Mouse (Mus musculus) small intestine, adult 2 months (tissue): ENCODE measurements around the gene Golga7b. TPM values are rescaled to one million over a fixed set of nuclear protein-coding genes. Genes with fewer than 3 reads are reported as not detected.

Experiments used
- H3K27ac ChIP-seq: fragments of 200-500 bp; 2 replicates; pipeline ENCODE4 v1.5.1; 2012; ENCODE audit warnings: low read depth, low read length, control low read depth, inconsistent platforms; ENCODE audit not compliant: insufficient read depth
- H3K27me3 ChIP-seq: fragments of 200-500 bp; 2 replicates; pipeline ENCODE4 v1.6.1; 2012; ENCODE audit warnings: mild to moderate bottlenecking, moderate library complexity, low read length, inconsistent platforms; ENCODE audit not compliant: control insufficient read depth, insufficient read depth
- H3K36me3 ChIP-seq: fragments of 200-500 bp; 2 replicates; pipeline ENCODE4 v1.6.1; 2012; ENCODE audit warnings: mild to moderate bottlenecking, low read length, control low read depth, inconsistent platforms; ENCODE audit not compliant: control insufficient read depth, insufficient read depth
- H3K4me1 ChIP-seq: fragments of 200-500 bp; 2 replicates; pipeline ENCODE4 v1.6.1; 2012; ENCODE audit warnings: low read length, inconsistent platforms, mixed read lengths; ENCODE audit not compliant: control insufficient read depth, insufficient read depth, insufficient read length
- H3K4me3 ChIP-seq: fragments of 200-500 bp; 2 replicates; pipeline ENCODE4 v1.5.1; 2012; ENCODE audit warnings: low read depth, mild to moderate bottlenecking, control low read depth, inconsistent platforms, low read length, moderate library complexity
- CTCF ChIP-seq: fragments of 200-500 bp; IDR thresholded peaks from 2 replicates; pipeline ENCODE4 v1.5.1; 2012; ENCODE audit warnings: low read depth, mild to moderate bottlenecking, control low read depth, inconsistent platforms, low read length, moderate library complexity, mixed read lengths; ENCODE audit not compliant: insufficient replicate concordance, insufficient read length; ENCODE audit errors: extremely low read depth
- POLR2A ChIP-seq: fragments of 200-500 bp; IDR thresholded peaks from 2 replicates; pipeline ENCODE4 v1.6.1; 2012; ENCODE audit warnings: low read depth, mild to moderate bottlenecking, control low read depth, inconsistent platforms, low read length, moderate library complexity
- WGBS: fragments of 180-500 bp; shearing (Covaris S2); methylation state at CpG from one replicate; pipeline ENCODE4 v1.1.7; 2018; 5-methylcytosine and 5-hydroxymethylcytosine counted together
- polyA plus RNA-seq: library from polyadenylated mRNA; depleted of rRNA; stranded (reverse); fragments of >200 nt; gene quantifications from 2 replicates; pipeline ENCODE4 v1.2.3, GENCODE M21; 2012

Golga7b gene
- polyA plus RNA-seq, 1 experiment, result 0.63 TPM

- 38% methylated on average over 8 of the region's 8 CpGs for WGBS
- H3K36me3 ChIP-seq, result no peaks in the 10 kb centered on the region
Measured at GRCm38 (mm10) chr19:42211936-42212335, 35.4 kb upstream of the Golga7b start.

DNA sequence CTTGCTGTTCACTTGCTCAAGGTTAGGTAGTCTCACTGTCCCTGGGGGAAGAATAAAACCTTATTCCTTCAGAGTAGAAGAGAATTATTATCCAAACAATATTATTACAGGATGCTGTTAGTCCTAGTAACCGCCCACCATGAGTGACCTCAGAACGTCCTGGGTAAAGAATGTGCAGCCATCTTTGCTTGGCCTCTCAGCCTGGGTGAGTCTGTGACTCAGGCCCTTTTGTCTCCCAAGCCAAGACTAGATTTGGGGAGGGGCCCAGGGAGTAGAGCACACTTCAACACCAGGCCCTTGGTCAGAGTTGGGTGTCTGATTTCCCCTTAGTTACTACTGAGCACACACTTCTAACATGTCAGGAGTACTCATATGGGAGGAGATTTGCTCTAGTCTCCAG is 32.8 kb upstream of the Golga7b start:
- Histone ChIP-seq H3K27me3 (peaks cover 2% of the 10 kb centered on the region; the same call in 1 of the 2 replicates), H3K36me3 (no peaks in the 10 kb centered on the region), H3K4me1 (peaks cover 17% of the 10 kb centered on the region), H3K27ac (no peak overlapping the region), H3K4me3 (no peak overlapping the region)
- TF ChIP-seq POLR2A (no peak), CTCF (no peak)
- 43% methylated on average over 2 of the region's 2 CpGs for WGBS

More at GRCm38 (mm10) chr19:42211936-42212335, 35.4 kb upstream of the Golga7b start:
- no peak overlapping the region for H3K4me3 ChIP-seq
- no peak overlapping the region for H3K27ac ChIP-seq
- peaks cover 18% of the 10 kb centered on the region for H3K4me1 ChIP-seq
- no peak for TF ChIP-seq POLR2A
- no peak for TF ChIP-seq CTCF
- peaks cover 2% of the 10 kb centered on the region; the same call in 1 of the 2 replicates for H3K27me3 ChIP-seq

DNA sequence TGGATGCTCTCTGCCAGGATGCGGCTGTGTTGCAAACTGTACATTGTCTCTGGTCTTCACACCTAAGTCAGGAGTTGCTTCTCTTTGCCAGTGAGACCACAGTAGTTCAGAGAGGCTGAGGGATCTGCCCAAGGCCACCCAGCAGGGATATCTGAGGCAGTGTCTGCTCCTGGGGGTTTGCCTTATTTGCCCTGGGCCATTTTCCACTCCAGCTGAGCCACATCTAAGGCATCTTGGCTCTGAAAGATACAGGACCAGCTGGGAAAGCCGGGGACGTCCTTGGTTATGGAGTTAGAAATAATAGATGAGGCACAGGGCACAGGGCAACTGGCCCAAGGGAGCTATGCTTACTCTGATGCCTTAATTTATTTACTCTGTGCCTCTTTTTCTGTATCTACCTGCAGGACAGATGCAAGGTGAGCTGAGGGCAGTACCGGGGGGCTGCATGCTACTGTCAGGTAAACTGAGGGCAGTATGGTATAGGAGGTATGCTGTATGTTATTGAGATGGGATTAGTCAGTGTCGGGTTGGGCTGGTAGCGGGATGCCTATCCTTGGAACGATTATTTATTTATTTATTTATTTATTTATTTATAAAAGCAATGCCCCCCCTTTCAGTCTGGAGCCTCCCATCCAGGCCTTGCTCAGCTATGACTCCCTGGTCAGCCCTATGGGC is 30.5 kb upstream of the Golga7b start:
- TF ChIP-seq POLR2A (no peak), CTCF (no peak)
- no peaks in the 10 kb centered on the region for H3K36me3 ChIP-seq
- H3K27me3 ChIP-seq, result no peaks in the 10 kb centered on the region
- H3K4me1 ChIP-seq, result peaks cover 11% of the 10 kb centered on the region
- no peak overlapping the region for H3K27ac ChIP-seq
- H3K4me3 ChIP-seq, result no peak overlapping the region
- 40% methylated on average over 7 of the region's 7 CpGs for WGBS

DNA sequence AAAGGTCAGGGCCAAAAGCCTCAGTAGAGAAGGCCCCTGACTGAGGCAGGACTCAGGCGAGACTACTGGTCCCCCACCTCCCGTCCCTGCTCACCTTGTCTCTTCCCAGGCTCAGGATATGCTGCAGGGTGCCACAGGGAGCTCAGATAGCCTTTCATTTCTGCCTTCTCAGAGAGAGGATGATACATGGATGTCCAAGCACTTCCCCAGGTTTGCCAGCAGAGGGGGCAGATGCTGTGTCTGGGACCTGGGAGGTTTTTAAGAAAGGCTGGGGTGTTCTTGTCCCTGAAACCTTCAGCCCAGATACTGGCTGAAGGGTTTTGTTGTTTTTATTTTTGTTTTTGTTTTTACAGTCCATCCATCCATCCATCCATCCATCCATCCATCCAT is 30.0 kb upstream of the Golga7b start:
- no peaks in the 10 kb centered on the region for H3K36me3 ChIP-seq
- H3K27me3 ChIP-seq, result no peaks in the 10 kb centered on the region
- WGBS, result 13% methylated on average over 2 of the region's 2 CpGs
- TF ChIP-seq POLR2A, result no peak
- TF ChIP-seq CTCF, result peak; percentile 73; the same call in 1 of the 2 replicates
- no peak overlapping the region for H3K27ac ChIP-seq
- H3K4me1 ChIP-seq, result peaks cover 11% of the 10 kb centered on the region
- H3K4me3 ChIP-seq, result no peak overlapping the region

DNA sequence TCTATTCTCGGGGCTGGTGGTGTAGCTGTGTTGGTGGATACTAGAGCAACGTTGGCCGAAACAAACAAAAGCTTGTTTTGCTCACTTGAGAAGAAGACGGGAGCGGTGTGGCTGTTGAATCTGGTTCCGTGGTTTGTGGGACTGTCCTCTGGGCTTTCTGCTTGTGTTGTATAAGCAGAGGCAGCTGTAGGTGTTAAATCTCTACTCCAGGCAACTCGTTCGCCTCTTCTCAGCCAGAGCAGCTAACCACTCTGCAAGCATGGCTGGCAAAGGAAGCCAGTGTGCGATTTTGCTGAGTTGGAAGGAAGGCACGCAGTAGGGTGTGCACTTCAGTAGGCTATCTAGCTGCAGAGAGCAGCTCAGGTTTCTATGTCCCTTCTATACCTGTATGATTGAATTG is 20.9 kb upstream of the Golga7b start:
- no peaks in the 10 kb centered on the region for H3K27me3 ChIP-seq
- 79% methylated on average over 10 of the region's 10 CpGs for WGBS
- no peak overlapping the region for H3K27ac ChIP-seq
- H3K36me3 ChIP-seq, result no peaks in the 10 kb centered on the region
- H3K4me3 ChIP-seq, result no peak overlapping the region
- TF ChIP-seq POLR2A, result no peak
- no peak for TF ChIP-seq CTCF
- H3K4me1 ChIP-seq, result peaks cover 14% of the 10 kb centered on the region; the same call in 1 of the 2 replicates

GRCm38 (mm10) chr19:42229499-42230287 is 17.7 kb upstream of the Golga7b start:
- no peak overlapping the region for H3K27ac ChIP-seq
- TF ChIP-seq POLR2A, result no peak
- TF ChIP-seq CTCF, result no peak
- 67% methylated on average over 17 of the region's 17 CpGs for WGBS
- no peaks in the 10 kb centered on the region for H3K27me3 ChIP-seq
- peaks cover 15% of the 10 kb centered on the region; the same call in 1 of the 2 replicates for H3K4me1 ChIP-seq
- H3K4me3 ChIP-seq, result no peak overlapping the region
- no peaks in the 10 kb centered on the region for H3K36me3 ChIP-seq

DNA sequence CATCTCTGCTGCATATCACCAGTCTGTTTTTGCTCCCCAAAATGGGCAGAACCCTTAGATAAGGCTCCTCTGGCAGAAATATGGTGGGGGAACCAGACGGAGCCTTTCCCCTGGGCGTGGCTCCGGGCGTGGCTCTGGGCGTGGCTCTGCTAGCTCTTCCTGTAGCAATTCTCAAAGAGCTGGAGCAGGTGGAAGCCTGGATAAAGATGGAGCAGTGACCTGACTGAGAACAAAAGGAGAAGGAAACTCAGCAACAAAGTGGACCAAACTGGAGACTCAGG is 17.1 kb upstream of the Golga7b start:
- 27% methylated on average over 5 of the region's 5 CpGs for whole genome bisulfite sequencing
- no peaks in the 10 kb centered on the region for H3K36me3 ChIP-seq
- H3K27ac ChIP-seq, result peak overlapping the region; percentile 13; the same call in 1 of the 2 replicates
- no peak for TF ChIP-seq POLR2A
- no peak for TF ChIP-seq CTCF
- H3K27me3 ChIP-seq, result no peaks in the 10 kb centered on the region
- H3K4me3 ChIP-seq, result no peak overlapping the region
- peaks cover 15% of the 10 kb centered on the region; the same call in 1 of the 2 replicates for H3K4me1 ChIP-seq
